Mouse (Mus musculus): ENCODE results near the gene Hif1an.

- TF ChIP-seq CTCF (IDR thresholded peaks at IDR 0.05; ENCODE audit: control insufficient read depth, insufficient read depth, low read length) (no peak), POLR2A (IDR thresholded peaks at IDR 0.05; ENCODE audit: borderline replicate concordance, control insufficient read depth, low read depth, low read length) (no peak)
These were observed 18.3 kb upstream of the Hif1an start for GRCm38 (mm10) chr19:44544372-44544771.

Measured in bone marrow, adult 2 months (tissue).